Mouse (Mus musculus) MEL-GATA-1-ER (cell line): ENCODE measurements around the gene Cep104.

Experiments
- DNase-seq: peaks from one replicate; pipeline ENCODE4 v3.0.0-alpha.2; 2012; ENCODE audit warnings: low read depth; ENCODE audit errors: extremely low read depth

Cep104 gene

DNA sequence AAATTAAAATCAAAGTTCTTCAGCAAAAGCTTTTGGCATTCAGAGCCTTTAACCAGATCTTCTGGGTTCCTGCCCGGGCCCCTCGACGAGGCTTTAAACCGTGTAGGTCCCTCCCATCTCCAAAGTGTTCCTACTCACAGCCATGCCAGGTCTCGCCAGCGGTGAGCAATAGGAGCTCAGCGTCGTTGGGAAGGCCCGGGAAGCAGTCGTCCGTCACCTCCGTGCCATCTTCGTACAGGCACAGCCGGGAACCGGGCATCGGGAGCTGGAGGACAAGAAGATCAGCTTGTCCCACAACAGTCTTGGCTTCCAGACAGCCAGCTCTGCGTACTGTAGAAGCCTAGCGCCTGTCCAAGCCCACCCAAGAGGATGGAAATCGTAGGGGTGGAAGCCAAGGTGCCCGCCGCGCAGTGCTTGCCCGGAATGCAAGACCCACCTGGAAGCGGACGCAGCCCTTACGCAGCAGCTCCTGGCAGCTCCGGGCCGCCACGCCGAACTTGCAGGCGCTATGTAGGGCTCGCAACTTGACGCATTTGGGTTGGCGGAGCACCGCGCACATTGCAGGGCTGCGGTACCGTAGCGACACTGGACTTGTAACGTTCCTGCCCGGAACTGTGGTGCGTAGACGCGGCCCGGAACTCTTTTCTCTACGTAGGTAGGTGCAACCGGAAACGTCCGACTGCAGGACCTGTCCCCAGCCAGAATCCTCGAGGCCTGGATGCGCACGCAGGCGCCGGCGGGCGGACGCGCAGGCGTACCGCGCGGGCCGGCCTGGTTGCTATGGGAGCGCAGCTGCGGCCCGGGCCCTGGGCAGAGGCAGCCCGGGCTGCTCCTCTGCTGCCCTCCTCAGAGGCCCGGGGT, at the start of gene Cep104, which contains the start of gene Dffb:
Cep104 (plus strand) TSS at position 764 of the 861 bp plus-strand sequence.
Dffb (minus strand) TSS at position 696 of the 861 bp plus-strand sequence.
- peak; percentile 80 for DNase-seq

- no peak for DNase-seq
These were observed 46.2 kb upstream of the Cep104 start for GRCm38 (mm10) chr4:153928772-153929299.

DNA sequence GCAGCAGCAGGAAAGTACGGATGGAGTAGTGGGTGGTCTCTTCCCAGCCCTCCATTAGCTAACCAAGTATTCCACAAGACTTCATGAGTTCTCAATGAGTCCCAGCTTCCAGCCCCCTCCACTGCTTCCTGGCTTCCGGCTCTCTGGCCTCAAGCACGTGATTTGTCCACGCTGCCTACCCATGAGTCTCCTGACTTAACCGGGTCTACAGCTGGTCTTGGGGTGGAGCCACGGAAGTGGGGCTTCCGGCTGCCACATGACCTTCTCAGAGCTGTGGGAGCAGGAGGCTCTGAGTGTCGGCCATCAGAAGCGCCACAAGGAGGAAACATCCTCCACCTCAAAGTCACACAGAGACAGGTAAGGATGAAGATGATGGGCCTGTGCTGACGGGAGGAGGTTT, 45.6 kb upstream of the Cep104 start:
- DNase-seq = no peak

DNA sequence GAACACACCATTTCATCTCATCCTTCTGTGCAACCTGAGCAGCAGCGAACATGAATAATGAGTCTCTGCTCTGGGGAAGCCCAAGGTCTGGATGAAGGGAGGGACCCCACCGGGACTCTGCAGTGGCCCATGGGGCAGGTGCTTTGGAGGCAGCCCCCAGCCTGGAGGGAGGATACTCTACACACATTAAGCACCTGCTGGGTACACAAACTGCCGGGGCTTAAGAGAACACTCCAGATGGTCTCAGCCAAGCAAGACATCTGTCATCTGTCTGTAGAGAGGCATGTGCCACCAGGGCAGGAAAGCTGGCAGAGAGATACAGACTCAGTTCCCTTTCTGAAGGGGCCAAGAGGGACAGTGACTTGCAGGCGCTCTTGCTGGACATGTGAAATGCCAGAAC, 45.1 kb upstream of the Cep104 start:
- no peak for DNase-seq

DNA sequence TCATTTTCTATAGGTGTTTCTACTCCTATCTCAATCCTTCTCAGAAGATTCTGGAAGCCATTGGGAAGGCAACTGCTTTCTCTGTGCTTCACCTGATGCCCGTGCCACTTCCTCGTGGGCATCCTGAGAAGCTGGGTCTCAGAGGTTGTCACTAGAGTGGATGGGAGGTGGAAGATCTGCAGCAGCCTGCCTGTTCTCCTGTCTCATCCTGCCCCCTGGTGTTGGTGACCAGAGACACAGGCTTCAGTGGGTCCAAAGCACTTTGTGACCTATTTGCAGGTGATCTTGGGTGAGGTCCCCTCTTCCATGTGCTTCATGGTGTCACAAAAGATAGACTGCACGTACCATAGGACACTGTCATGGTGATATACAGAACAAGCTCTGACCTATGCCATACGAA, 31.8 kb upstream of the Cep104 start:
- no peak for DNase-seq

DNA sequence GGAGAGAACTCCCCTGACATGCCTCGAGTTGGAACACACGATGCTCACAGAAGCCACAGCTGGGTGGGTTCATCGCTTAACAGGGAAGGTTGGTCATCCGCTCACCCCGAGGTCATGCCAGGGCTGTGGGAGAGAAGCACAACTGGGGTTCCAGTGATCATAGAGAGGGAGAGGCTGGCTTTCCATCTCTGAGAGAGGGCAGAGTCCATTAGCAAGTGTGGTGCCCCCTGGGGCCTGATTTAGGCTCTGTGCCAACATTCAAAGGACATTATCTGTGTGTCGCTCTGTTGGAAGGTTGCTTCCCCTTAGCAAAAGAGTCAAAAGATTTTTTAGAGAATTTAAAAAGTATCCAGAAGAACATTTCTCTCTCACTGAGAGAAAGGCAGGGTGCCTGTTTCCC, 30.7 kb upstream of the Cep104 start:
- DNase-seq = no peak

DNA sequence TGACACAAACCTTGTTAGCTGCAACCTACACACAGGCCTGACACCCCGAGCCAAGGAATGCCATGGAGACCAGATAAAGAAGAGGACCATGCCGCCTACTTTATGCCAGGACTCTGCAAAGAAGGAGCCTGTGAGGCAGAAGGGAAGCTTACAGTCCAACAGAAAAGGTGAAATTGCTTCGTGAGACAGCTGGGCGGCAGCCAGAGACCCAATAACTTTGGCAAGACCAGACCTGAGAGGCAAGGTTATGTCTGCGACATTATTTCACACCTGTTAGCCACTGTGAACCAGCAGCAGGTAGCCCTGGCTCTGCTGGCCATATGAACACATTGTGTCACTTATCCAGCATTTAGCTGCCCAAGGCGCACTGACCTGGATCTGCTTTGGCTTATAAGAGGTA, 29.3 kb upstream of the Cep104 start:
- DNase-seq = no peak

- DNase-seq = no peak
These were observed 24.6 kb upstream of the Cep104 start for GRCm38 (mm10) chr4:153950372-153950771.

GRCm38 (mm10) chr4:153951150-153951549, 23.8 kb upstream of the Cep104 start:
- DNase-seq = no peak

DNA sequence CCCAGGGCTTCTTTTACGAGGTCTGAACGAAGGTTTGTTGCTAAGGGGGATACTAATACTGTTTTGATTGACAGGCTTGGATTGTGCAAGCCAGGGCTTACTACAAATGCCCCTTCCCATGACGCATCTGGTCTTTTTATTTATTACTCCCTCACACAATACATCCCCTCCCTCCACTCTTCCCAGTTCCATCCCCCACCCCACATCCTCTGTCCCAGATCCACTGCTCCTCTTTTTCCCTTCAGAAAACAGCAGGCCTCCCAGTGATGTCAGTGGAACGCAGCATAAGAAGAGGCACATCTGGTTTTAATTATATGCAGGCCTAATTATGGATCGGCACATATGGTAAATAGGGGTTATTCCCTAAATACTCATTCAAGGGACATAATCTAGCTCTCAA, 23.3 kb upstream of the Cep104 start:
- DNase-seq = no peak

- no peak for DNase-seq
These were observed 19.3 kb upstream of the Cep104 start for GRCm38 (mm10) chr4:153955651-153956050.

GRCm38 (mm10) chr4:153956569-153957405, 18.2 kb upstream of the Cep104 start, which contains the start of gene A430005L14Rik:
Gene A430005L14Rik (plus strand): TSS chr4:153957237.
- peak; percentile 87 for DNase-seq

- DNase-seq = peak; percentile 24
These were observed 17.3 kb upstream of the Cep104 start for GRCm38 (mm10) chr4:153957444-153958250.

DNA sequence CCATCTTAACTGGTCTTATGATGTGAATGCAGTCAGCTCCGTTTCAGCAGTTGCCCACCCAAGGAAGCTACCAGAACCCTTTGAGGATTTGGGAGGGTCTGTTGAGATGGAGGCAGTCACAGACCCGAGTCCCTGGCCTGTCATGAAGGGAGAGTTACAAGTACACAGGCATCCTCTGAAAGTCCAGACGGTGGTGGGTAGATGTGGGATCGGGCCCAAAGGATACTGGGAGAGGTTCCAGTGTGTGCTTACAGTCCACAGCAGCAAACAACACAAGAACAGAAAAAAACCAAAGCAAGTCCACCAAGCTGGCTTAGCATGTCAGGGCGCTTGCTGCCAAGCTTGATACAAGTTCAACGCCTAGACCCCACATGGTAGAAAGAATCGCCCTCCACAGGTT, 12.4 kb upstream of the Cep104 start:
- DNase-seq = no peak

DNA sequence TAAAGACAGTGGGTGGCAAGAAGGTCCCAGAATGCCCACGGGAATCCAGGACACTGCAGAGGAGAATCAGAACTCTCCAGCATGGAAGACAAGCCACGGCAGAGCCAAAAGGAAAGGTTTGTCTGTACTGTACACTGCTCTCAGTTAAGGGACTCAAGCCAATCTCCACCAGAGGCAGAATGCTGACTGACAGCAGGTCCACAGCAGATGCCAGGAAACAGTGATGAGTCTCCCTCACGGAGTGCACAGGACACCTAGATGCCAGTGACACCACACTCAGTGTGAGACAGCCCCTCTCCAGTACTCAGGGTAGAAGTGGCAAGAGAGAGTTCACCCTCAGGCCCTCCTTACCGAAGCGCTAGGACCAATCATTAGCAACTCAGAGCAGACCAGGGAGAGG, 8.3 kb upstream of the Cep104 start:
- DNase-seq = no peak

DNA sequence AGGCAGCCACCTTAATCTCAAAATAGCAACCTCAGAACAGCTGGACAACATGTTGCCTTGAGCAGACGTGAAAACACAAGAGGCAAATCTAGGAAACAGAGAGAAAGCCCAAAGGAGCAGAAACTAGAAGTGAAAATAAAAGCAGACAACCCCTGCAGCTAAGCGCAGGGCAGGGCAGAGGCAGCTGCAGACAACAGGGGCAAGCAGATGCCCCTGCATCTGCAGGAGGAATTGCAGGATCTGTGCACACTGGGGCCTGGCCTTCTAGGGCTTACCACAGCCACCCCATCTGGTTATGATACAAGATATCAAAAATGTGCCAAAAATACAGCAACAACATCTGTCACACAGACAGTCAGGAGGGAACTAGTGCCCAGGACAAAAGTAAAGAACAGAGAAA, 7.4 kb upstream of the Cep104 start:
- DNase-seq = no peak

DNA sequence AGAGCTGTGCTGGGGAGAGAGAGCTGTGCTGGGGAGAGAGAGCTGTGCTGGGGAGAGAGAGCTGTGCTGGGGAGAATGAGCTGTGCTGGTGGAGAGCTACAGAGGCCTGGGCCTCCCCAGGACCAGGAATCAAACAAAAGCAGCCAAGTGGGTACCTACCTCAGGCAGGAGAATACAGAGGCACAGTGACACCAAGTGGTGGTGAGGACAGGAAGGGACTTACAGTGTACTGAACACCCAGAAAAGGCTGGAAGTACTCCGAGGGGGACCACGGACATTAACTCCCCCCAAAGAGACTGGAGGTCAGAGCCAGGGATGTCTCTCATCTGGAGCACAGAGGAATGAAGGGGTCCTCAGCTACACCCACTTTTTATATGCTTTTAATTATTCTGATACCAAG, 6.9 kb upstream of the Cep104 start:
- DNase-seq = no peak

DNA sequence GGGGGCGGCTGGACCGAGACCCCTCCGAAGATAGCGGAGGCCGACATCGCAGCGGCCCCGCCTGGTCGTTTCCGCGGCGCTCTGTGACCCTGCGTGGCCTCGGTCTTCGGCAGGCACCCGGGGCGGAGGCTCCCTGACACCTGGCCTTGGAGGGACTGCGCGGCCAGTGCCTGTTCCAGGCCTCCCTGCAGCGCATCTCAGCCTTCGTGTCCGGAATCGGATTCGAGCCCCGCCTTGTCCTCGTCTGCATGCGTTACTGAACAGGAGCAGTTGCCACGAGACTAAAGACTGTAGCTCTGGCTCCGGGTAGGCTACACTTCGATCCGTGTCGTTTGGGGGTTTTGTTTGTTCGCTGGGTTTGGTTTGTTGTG, 283 bp downstream of the Cep104 start:
- peak; percentile 8 for DNase-seq

DNA sequence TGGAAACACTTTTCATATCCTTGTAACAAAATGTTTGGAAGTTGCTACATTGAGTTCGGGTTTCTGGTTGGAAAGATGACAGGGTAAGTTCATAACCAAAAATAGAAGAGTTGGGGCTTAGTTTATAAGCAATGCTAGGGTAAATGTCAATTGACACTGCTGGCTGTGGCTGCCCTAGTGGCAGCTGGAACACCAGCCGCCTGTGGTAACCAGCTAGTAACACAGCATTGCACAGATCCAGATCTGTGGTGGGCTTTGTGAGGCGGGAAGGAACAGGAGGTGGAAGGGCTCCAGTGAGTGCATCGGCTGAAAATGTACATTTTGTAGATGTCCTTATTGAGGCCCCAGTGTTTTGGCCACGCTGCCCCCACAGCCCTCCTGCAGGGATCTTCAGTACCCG, 774 bp downstream of the Cep104 start:
- DNase-seq = peak; percentile 5

GRCm38 (mm10) chr4:153979243-153979642, 4.2 kb downstream of the Cep104 start:
- DNase-seq = no peak

DNA sequence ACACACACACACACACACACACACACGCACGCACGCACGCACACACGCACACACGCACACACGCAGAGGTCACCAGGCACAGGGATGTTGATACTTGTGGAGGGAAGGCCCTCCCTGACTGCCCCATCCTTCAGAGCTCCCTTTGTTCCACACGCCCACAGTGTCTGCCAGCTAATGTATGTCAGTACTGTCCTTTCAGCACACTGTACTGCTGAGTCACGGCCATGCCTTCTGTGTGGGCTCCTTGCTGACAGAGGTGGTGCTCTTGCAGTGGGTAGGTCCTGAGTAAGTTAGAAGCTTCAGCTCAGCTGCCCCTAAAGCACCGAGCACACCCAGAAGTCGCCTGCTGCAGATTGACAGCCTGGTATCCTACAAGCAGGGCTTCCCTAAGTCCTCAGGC, 5.5 kb downstream of the Cep104 start:
- no peak for DNase-seq
